Mouse (Mus musculus) heart, embryonic 12.5 days (tissue): ENCODE measurements around the gene Epb41l2. TPM values are rescaled to one million over a fixed set of nuclear protein-coding genes. Genes with fewer than 3 reads are reported as not detected.
A peak's percentile ranks its signal among the peaks of the same experiment; 100 is the strongest.

Experiments
- ATAC-seq: fragments of 200-750 bp; cut with Nextera tagmentation; 2 replicates; pipeline ENCODE4 v1.8.0; 2017; ENCODE audit warnings: moderate TSS enrichment, moderate library complexity; ENCODE audit not compliant: insufficient number of reproducible peaks, low FRiP score
- H3K27ac ChIP-seq: fragments of 300-500 bp; sonication (generic); 2 replicates; pipeline ENCODE4 v1.5.1; 2016; ENCODE audit warnings: mild to moderate bottlenecking, moderate library complexity; ENCODE audit not compliant: poor library complexity, severe bottlenecking
- H3K27me3 ChIP-seq: fragments of 300-500 bp; sonication (generic); replicated peaks from 2 replicates; pipeline ENCODE4 v1.6.1; 2016; ENCODE audit warnings: mild to moderate bottlenecking, moderate library complexity
- H3K36me3 ChIP-seq: fragments of 300-500 bp; sonication (generic); 2 replicates; pipeline ENCODE4 v1.6.1; 2016; ENCODE audit warnings: mild to moderate bottlenecking, moderate library complexity
- H3K4me1 ChIP-seq: fragments of 300-500 bp; sonication (generic); replicated peaks from 2 replicates; pipeline ENCODE4 v1.6.1; 2016; ENCODE audit warnings: mild to moderate bottlenecking
- H3K4me2 ChIP-seq: fragments of 300-500 bp; sonication (generic); 2 replicates; pipeline ENCODE4 v1.6.1; 2016; ENCODE audit warnings: mild to moderate bottlenecking, moderate library complexity
- H3K4me3 ChIP-seq: fragments of 300-500 bp; sonication (generic); 2 replicates; pipeline ENCODE4 v1.5.1; 2016; ENCODE audit warnings: mild to moderate bottlenecking
- H3K9ac ChIP-seq: fragments of 300-500 bp; sonication (generic); 2 replicates; pipeline ENCODE4 v1.6.1; 2016; ENCODE audit warnings: mild to moderate bottlenecking, moderate library complexity
- H3K9me3 ChIP-seq: fragments of 300-500 bp; sonication (generic); replicated peaks from 2 replicates; pipeline ENCODE4 v1.6.1; 2016; ENCODE audit warnings: mild to moderate bottlenecking, moderate library complexity
- WGBS: fragments of 180-500 bp; shearing (Covaris S2); methylation state at CpG from one replicate; pipeline ENCODE4 v1.1.7; 2016; 5-methylcytosine and 5-hydroxymethylcytosine counted together
- polyA plus RNA-seq: library from polyadenylated mRNA; unstranded; fragments of >200 nt; fragmentation: Nextera tagmentation; extraction: Ambion mirVana; gene quantifications from 2 replicates; pipeline ENCODE4 v1.2.1, GENCODE M21; 2016

Gene Epb41l2
- polyA plus RNA-seq, 1 experiment from 2014 or later: 61.4 TPM

DNA sequence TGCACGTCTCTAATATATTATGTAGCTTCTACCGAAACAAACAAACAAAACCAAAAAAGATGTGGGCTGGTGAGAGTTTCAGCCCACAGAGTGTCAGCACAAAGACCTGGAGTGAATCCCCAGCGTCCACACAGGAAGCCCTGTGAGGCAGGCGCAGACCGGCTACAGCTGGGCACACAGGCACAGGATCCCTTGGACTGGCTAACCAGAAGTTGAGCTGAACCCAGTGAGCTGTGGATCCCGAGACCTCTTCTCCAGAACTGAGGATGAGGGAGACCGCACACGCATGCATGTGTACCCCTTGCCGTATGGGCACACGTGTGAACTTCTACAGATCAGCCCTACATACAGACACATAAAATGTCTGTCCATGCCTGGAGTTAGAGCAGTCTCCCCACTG lies 94.2 kb downstream of the Epb41l2 start:
- no peaks in the 10 kb centered on the region for H3K27me3 ChIP-seq
- peaks cover 9% of the 10 kb centered on the region; the same call in 1 of the 2 replicates for H3K36me3 ChIP-seq
- no peaks in the 10 kb centered on the region for H3K9me3 ChIP-seq
- ATAC-seq: no peak
- WGBS: 85% methylated on average over 10 of the region's 10 CpGs
- no peak overlapping the region for H3K4me2 ChIP-seq
- no peak overlapping the region for H3K9ac ChIP-seq
- peaks cover 21% of the 10 kb centered on the region for H3K4me1 ChIP-seq
- no peak overlapping the region for H3K4me3 ChIP-seq
- H3K27ac ChIP-seq: no peak overlapping the region

DNA sequence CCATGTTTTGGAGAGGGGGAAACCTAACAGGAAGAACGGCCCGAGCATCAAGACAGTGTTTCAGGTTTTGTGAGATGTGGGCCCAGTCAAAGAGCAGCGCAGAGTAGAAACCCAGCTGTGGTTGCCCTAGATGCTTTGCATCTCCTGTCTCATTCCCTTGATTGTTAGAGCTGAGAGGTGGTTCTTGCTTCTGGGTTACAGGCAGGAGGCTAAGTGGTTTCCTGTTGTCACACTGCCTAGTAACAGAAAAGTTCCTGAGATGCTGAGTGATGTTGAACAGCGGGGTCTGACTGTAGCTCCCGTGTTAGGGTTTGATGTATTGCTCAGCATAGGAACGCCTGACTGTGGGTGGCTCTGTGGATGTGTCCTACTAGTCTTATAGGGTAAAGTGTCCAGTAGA lies 97.5 kb downstream of the Epb41l2 start:
- H3K36me3 ChIP-seq: peaks cover 9% of the 10 kb centered on the region; the same call in 1 of the 2 replicates
- H3K4me2 ChIP-seq: no peak overlapping the region
- no peak overlapping the region for H3K4me3 ChIP-seq
- no peak for ATAC-seq
- H3K27me3 ChIP-seq: no peaks in the 10 kb centered on the region
- peaks cover 15% of the 10 kb centered on the region for H3K4me1 ChIP-seq
- H3K9ac ChIP-seq: no peak overlapping the region
- WGBS: 58% methylated on average over 6 of the region's 6 CpGs
- no peak overlapping the region for H3K27ac ChIP-seq
- no peaks in the 10 kb centered on the region for H3K9me3 ChIP-seq

DNA sequence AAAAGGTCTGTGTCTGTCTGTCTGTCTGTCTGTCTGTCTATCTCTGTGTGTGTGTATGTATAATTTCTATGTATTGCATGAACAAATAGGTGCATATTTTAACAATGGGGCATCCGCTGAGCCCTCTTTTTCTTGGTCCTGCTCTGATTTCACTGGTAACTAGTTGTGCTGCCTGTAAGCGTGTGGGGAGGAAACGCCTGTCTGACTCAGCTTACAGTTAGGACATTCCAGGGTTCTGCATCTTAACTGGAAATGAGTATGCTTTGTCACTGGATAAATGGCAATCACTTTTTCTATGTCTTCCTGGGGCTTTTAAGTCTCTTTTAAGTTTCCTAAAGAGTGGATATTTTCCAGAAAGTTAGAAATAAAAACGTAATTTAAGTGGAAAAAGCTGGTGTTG lies 98.4 kb downstream of the Epb41l2 start:
- Histone ChIP-seq H3K4me1 (peaks cover 15% of the 10 kb centered on the region), H3K27me3 (no peaks in the 10 kb centered on the region), H3K9ac (no peak overlapping the region), H3K4me2 (no peak overlapping the region), H3K27ac (no peak overlapping the region), H3K9me3 (no peaks in the 10 kb centered on the region), H3K4me3 (no peak overlapping the region), H3K36me3 (peaks cover 9% of the 10 kb centered on the region; the same call in 1 of the 2 replicates)
- 81% methylated on average over 4 of the region's 4 CpGs for WGBS
- no peak for ATAC-seq

DNA sequence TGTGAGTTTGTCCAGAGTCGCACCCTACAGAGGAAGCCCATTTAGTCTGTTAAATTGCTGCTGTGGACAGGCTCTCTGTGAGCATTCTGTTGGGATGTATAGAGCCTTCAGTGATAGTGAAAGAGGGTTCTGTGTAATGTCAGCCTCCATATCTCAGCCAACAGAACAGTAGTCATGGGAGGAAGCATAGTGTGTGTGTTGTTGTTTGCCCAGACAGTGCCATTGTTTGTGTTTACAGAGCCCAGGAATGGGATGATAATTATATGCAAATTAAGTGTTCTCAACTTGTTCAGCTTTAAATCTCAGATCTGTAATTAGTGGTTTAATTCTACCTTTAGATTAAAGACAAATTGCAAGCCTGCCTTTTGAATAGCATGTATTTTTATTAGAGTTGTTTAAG lies 102.2 kb downstream of the Epb41l2 start:
- Histone ChIP-seq H3K4me2 (no peak overlapping the region), H3K36me3 (no peaks in the 10 kb centered on the region), H3K27ac (peak overlapping the region; percentile 32; the same call in 1 of the 2 replicates), H3K9ac (no peak overlapping the region), H3K4me1 (peaks cover 29% of the 10 kb centered on the region), H3K4me3 (no peak overlapping the region), H3K27me3 (no peaks in the 10 kb centered on the region), H3K9me3 (no peaks in the 10 kb centered on the region)
- ATAC-seq: 0 out of 2 replicates have a peak, but pooled peaks have one; percentile 15
- WGBS: 17% methylated on average over 1 of the region's 1 CpGs

DNA sequence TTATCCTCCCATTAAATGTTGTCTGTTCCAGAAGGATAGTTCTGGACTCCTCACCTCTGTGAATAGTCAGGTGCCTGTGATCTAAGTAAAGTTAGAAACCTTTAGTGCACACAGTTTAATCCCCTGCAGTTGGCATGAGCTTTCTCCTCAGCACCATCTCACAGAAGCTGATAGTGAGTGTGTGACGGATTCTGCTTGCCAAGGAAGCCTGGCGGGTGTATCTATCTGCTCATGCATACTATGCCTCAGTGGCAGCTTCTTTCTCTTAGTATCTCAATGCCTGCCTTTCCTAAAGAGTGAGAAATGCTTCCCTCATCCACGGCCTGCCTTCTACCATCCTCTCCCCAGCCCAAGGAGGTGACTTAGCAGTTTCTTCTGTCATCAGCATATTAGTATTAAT lies 103.1 kb downstream of the Epb41l2 start:
- H3K27me3 ChIP-seq: no peaks in the 10 kb centered on the region
- H3K36me3 ChIP-seq: no peaks in the 10 kb centered on the region
- no peak overlapping the region for H3K4me2 ChIP-seq
- peaks cover 24% of the 10 kb centered on the region for H3K4me1 ChIP-seq
- no peak for ATAC-seq
- no peak overlapping the region for H3K9ac ChIP-seq
- H3K27ac ChIP-seq: no peak overlapping the region
- 51% methylated on average over 3 of the region's 3 CpGs for WGBS
- no peak overlapping the region for H3K4me3 ChIP-seq
- no peaks in the 10 kb centered on the region for H3K9me3 ChIP-seq

DNA sequence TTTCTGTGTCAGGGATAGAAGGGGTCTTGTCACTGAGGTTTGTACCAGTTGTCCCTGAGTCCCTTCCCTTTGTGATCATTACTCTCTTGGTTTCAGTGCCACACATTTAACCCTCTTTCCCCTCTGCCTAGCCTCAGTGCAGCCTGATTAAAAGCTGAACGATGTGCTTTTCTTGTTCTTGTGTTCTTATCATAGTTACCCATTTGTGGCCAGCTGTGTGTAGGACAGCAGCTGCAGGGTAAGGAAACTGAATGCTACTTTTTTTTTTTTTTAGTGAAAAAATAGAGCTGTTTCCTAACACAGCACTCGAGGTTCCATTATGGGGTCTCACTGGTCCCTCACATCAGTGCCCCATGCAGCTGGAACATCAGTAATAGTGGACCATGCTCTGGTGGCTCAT lies 106.9 kb downstream of the Epb41l2 start:
- peaks cover 11% of the 10 kb centered on the region for H3K36me3 ChIP-seq
- no peak for ATAC-seq
- H3K27me3 ChIP-seq: no peaks in the 10 kb centered on the region
- H3K9me3 ChIP-seq: no peaks in the 10 kb centered on the region
- H3K4me2 ChIP-seq: no peak overlapping the region
- 25% methylated on average over 2 of the region's 2 CpGs for WGBS
- peak overlapping the region; percentile 25; the same call in 1 of the 2 replicates for H3K27ac ChIP-seq
- no peak overlapping the region for H3K9ac ChIP-seq
- peaks cover 19% of the 10 kb centered on the region for H3K4me1 ChIP-seq
- no peak overlapping the region for H3K4me3 ChIP-seq

DNA sequence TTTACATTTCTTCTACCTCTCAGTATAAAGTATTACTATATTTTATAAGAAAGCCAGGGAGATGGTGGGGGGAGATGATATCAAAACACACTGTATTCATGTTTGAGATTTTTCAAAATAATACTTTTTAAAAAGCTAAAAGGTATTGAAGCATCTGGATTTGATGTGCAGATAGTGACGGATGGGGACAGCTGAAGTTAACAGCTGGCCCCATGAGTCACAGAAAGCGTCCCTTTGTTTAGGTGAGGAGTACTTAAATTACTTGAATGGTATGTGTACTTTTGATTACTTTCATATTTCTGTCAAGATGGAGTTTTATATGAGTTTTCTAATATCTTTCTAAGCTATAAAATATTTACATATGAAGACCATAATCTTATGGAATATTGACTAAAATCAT lies 112.3 kb downstream of the Epb41l2 start:
- 79% methylated on average over 2 of the region's 2 CpGs for WGBS
- Histone ChIP-seq H3K27me3 (no peaks in the 10 kb centered on the region), H3K4me3 (no peak overlapping the region), H3K9me3 (no peaks in the 10 kb centered on the region), H3K27ac (no peak overlapping the region), H3K9ac (no peak overlapping the region), H3K4me1 (peaks cover 6% of the 10 kb centered on the region), H3K36me3 (peaks cover 25% of the 10 kb centered on the region), H3K4me2 (no peak overlapping the region)
- no peak for ATAC-seq

DNA sequence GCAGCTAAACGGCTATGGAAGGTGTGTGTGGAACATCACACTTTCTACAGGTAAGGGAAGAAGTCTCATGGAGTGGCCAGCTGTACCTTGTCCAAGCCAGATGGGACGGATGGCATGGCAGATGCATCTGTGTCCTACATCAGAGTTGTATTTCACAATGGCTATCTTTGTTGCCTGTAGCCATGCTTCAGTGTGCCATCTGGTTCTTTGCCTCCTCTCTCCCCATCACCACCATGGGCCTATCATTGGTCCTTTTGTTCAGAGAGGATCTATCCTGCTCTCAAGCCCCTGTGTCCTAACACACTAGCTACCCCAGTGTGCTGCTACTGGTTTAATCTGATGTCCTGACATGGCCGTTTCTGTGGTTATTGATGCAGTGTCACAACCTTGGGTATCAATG lies 120.1 kb downstream of the Epb41l2 start:
- no peak overlapping the region for H3K27ac ChIP-seq
- no peaks in the 10 kb centered on the region for H3K27me3 ChIP-seq
- H3K4me1 ChIP-seq: peaks cover 18% of the 10 kb centered on the region
- WGBS: 91% methylated on average over 3 of the region's 3 CpGs
- H3K9ac ChIP-seq: no peak overlapping the region
- ATAC-seq: no peak
- H3K9me3 ChIP-seq: no peaks in the 10 kb centered on the region
- peaks cover 29% of the 10 kb centered on the region for H3K36me3 ChIP-seq
- H3K4me3 ChIP-seq: no peak overlapping the region
- no peak overlapping the region for H3K4me2 ChIP-seq

DNA sequence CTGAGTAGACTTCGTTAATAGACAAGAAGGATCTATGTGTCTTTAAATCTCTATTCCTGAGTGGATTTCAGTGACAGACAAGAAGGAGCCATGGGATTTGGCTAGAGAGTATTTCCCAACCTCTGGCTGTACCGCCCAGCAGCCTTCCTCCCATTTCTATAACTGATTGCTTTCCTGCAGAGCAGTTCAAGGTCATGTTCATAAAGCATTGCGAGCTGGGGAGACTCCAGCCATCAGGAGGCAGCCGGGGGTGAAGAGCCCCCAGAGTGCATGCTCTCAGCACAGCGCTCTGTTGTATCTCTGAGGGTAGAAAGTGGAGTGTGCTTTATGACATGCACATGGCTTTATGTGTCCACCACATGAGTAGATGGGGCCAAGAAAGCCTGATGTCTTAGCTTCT lies 123.2 kb downstream of the Epb41l2 start:
- Histone ChIP-seq H3K4me2 (no peak overlapping the region), H3K9me3 (no peaks in the 10 kb centered on the region), H3K4me3 (no peak overlapping the region), H3K27ac (peak overlapping the region; percentile 51; the same call in 1 of the 2 replicates), H3K27me3 (no peaks in the 10 kb centered on the region), H3K4me1 (peaks cover 15% of the 10 kb centered on the region), H3K9ac (no peak overlapping the region), H3K36me3 (peaks cover 29% of the 10 kb centered on the region)
- ATAC-seq: no peak
- WGBS: 51% methylated on average over 5 of the region's 5 CpGs

DNA sequence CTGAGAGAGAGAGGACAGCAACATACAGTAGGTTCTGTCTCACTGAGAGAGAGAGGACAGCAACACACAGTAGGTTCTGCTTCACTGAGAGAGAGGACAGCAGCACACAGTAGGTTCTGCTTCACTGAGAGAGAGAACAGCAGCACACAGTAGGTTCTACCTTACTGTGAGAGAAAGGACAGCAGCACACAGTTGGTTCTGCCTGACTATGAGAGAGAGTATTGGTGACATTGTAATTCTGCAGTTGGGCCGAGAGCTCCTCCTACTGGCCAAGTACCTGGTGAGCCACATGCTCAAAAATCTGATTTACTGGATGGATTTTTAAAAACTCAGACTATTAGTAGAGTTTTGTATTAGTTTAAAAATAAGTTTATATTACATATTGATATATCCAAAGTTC lies 128.9 kb downstream of the Epb41l2 start:
- peaks cover 26% of the 10 kb centered on the region for H3K36me3 ChIP-seq
- no peaks in the 10 kb centered on the region for H3K27me3 ChIP-seq
- H3K9ac ChIP-seq: no peak overlapping the region
- H3K27ac ChIP-seq: no peak overlapping the region
- no peak overlapping the region for H3K4me3 ChIP-seq
- no peaks in the 10 kb centered on the region for H3K4me1 ChIP-seq
- no peak for ATAC-seq
- H3K9me3 ChIP-seq: no peaks in the 10 kb centered on the region
- WGBS: 14% methylated on average over 1 of the region's 1 CpGs
- no peak overlapping the region for H3K4me2 ChIP-seq

DNA sequence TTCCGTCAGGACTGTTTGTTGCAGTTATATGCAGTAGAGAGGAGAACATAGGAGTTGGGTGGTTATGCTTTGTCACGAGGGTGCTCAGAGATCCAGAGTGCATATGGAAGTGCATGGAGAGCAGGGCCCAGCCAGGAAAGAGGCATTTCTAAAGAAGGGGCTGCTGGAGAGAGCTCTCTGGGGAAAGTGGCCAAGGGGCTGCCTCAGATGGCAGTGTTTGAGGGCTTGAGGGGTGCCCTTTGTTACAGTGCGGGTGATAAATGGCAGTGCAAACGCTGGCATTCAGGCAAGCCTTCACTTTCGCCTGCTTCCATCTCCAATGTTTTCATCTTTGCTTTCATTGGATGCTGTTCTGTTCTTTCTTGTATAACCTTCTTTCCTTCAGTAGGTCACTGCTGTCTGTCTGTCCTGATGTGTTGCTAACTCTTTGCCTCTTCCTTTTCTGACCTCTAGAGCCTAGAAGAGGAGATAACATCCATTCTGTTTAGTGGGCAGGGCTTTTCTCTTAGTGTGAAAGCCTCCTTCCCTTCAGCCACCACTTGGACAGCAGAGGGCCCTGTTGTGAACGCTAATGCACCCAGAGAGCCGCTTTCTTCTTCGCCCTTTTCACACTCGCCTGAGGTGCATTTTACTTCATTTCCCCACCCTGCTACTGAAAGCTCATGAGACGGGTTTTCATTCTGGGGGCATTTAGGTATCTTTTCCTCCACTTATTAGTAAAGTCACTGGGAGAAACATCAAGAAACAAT lies 139.9 kb downstream of the Epb41l2 start:
- Histone ChIP-seq H3K9me3 (no peaks in the 10 kb centered on the region), H3K4me2 (no peak overlapping the region), H3K9ac (no peak overlapping the region), H3K36me3 (peaks cover 45% of the 10 kb centered on the region), H3K4me3 (no peak overlapping the region), H3K4me1 (no peaks in the 10 kb centered on the region), H3K27me3 (no peaks in the 10 kb centered on the region), H3K27ac (no peak overlapping the region)
- no peak for ATAC-seq
- WGBS: 53% methylated on average over 10 of the region's 10 CpGs

DNA sequence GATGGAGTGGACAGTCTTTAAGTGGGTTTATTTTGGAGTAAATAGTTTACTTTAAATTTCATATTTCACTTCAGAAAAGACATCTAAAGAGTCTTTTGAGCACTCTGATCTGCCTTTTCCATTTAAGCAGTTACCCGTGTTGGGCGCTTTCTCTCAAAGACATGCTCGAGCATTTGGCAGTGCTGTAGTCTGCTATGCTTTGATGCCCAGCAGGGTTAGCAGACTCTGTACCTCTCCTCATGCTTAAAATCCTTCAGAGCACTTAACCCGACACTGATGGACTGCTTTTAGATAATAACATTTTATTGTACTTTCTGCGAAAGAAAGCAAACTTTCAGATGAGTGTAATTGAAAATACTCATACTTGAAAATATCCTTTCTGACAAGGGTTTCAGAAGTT lies 143.7 kb downstream of the Epb41l2 start:
- no peak for ATAC-seq
- Histone ChIP-seq H3K9me3 (no peaks in the 10 kb centered on the region), H3K4me2 (no peak overlapping the region), H3K9ac (no peak overlapping the region), H3K27me3 (no peaks in the 10 kb centered on the region), H3K36me3 (peaks cover 58% of the 10 kb centered on the region), H3K4me1 (no peaks in the 10 kb centered on the region), H3K4me3 (no peak overlapping the region), H3K27ac (no peak overlapping the region)
- WGBS: 81% methylated on average over 5 of the region's 5 CpGs
